Mouse (Mus musculus) intestine, embryonic 14.5 days (tissue): ENCODE measurements at regions not wholly inside any gene's neighbourhood (a gene's known extent, or its start where the extent isn't known, plus 50 kb on each side); places are given as distances from the start of the nearest gene placed in this dataset.

ENCODE experiments used
- ATAC-seq: fragments of 200-750 bp; cut with Nextera tagmentation; replicated peaks from 2 replicates; pipeline ENCODE4 v1.8.0; 2017; ENCODE audit warnings: low read depth, moderate number of reproducible peaks, moderate TSS enrichment, moderate library complexity; ENCODE audit not compliant: low FRiP score, low TSS enrichment
- DNase-seq: peaks from one replicate; pipeline ENCODE4 v3.0.0-alpha.2; 2018; ENCODE audit warnings: low spot score
- H3K27ac ChIP-seq: fragments of 300-500 bp; sonication (generic); 2 replicates; pipeline ENCODE4 v1.5.1; 2014; ENCODE audit warnings: low read depth, mild to moderate bottlenecking, control low read depth
- H3K27me3 ChIP-seq: fragments of 300-500 bp; sonication (generic); replicated peaks from 2 replicates; pipeline ENCODE4 v1.6.1; 2014; ENCODE audit warnings: low read length, control low read depth; ENCODE audit not compliant: control insufficient read depth, insufficient read depth
- H3K36me3 ChIP-seq: fragments of 300-500 bp; sonication (generic); 2 replicates; pipeline ENCODE4 v1.6.1; 2014; ENCODE audit warnings: low read length, control low read depth; ENCODE audit not compliant: control insufficient read depth, insufficient read depth
- H3K4me1 ChIP-seq: fragments of 300-500 bp; sonication (generic); replicated peaks from 2 replicates; pipeline ENCODE4 v1.6.1; 2014; ENCODE audit warnings: low read length, control low read depth, mixed read lengths; ENCODE audit not compliant: control insufficient read depth, insufficient read depth
- H3K4me2 ChIP-seq: fragments of 300-500 bp; sonication (generic); 2 replicates; pipeline ENCODE4 v1.6.1; 2014; ENCODE audit warnings: low read length
- H3K4me3 ChIP-seq: fragments of 300-500 bp; sonication (generic); 2 replicates; pipeline ENCODE4 v1.5.1; 2014; ENCODE audit warnings: low read depth, low read length, control low read depth, mixed read lengths
- H3K9ac ChIP-seq: fragments of 300-500 bp; sonication (generic); 2 replicates; pipeline ENCODE4 v1.6.1; 2014; ENCODE audit warnings: mild to moderate bottlenecking, low read length
- H3K9me3 ChIP-seq: fragments of 300-500 bp; sonication (generic); 2 replicates; pipeline ENCODE4 v1.6.1; 2016; ENCODE audit warnings: low read length, control low read depth; ENCODE audit not compliant: control insufficient read depth
- WGBS: fragments of 180-500 bp; shearing (Covaris S2); extraction: QIAGEN DNeasy Blood & Tissue Kit; methylation state at CpG from one replicate; pipeline ENCODE4 v1.1.7; 2014; 5-methylcytosine and 5-hydroxymethylcytosine counted together

GRCm38 (mm10) chr5:51397528-51397927 is 170.0 kb downstream of the Ppargc1a start:
- 72% methylated on average over 5 of the region's 5 CpGs for WGBS
- H3K36me3 ChIP-seq, result no peaks in the 10 kb centered on the region
- ATAC-seq, result no peak
- H3K4me3 ChIP-seq, result no peak overlapping the region
- H3K27ac ChIP-seq, result no peak overlapping the region
- no peak overlapping the region for H3K9ac ChIP-seq
- no peaks in the 10 kb centered on the region for H3K4me1 ChIP-seq
- H3K27me3 ChIP-seq, result no peaks in the 10 kb centered on the region
- DNase-seq, result no peak
- H3K9me3 ChIP-seq, result no peaks in the 10 kb centered on the region
- no peak overlapping the region for H3K4me2 ChIP-seq

- H3K9me3 ChIP-seq, result no peaks in the 10 kb centered on the region
- ATAC-seq (no peak), DNase-seq (no peak)
- H3K9ac ChIP-seq, result no peak overlapping the region
- no peaks in the 10 kb centered on the region for H3K27me3 ChIP-seq
- H3K4me2 ChIP-seq, result no peak overlapping the region
- H3K36me3 ChIP-seq, result no peaks in the 10 kb centered on the region
- no peak overlapping the region for H3K4me3 ChIP-seq
- H3K27ac ChIP-seq, result no peak overlapping the region
- 83% methylated on average over 8 of the region's 8 CpGs for WGBS
- H3K4me1 ChIP-seq, result no peaks in the 10 kb centered on the region
Measured at GRCm38 (mm10) chr5:51391319-51391718, 176.2 kb downstream of the Ppargc1a start.

GRCm38 (mm10) chr5:51387751-51388150 is 179.8 kb downstream of the Ppargc1a start:
- 66% methylated on average over 2 of the region's 2 CpGs for WGBS
- no peaks in the 10 kb centered on the region for H3K36me3 ChIP-seq
- no peaks in the 10 kb centered on the region for H3K4me1 ChIP-seq
- no peak overlapping the region for H3K4me3 ChIP-seq
- H3K27me3 ChIP-seq, result no peaks in the 10 kb centered on the region
- ATAC-seq, result no peak
- DNase-seq, result no peak
- H3K9me3 ChIP-seq, result no peaks in the 10 kb centered on the region
- H3K9ac ChIP-seq, result no peak overlapping the region
- no peak overlapping the region for H3K27ac ChIP-seq
- no peak overlapping the region for H3K4me2 ChIP-seq

- WGBS, result 81% methylated on average over 3 of the region's 3 CpGs
Measured at GRCm38 (mm10) chr5:51386409-51386808, 181.1 kb downstream of the Ppargc1a start.

GRCm38 (mm10) chr5:51384278-51384677 is 183.2 kb downstream of the Ppargc1a start:
- ATAC-seq (no peak), DNase-seq (no peak)
- Histone ChIP-seq H3K27me3 (no peaks in the 10 kb centered on the region), H3K36me3 (no peaks in the 10 kb centered on the region), H3K4me1 (no peaks in the 10 kb centered on the region), H3K27ac (no peak overlapping the region), H3K9ac (no peak overlapping the region), H3K9me3 (no peaks in the 10 kb centered on the region), H3K4me3 (no peak overlapping the region), H3K4me2 (no peak overlapping the region)
- 87% methylated on average over 6 of the region's 6 CpGs for WGBS

More at GRCm38 (mm10) chr5:51386409-51386808, 181.1 kb downstream of the Ppargc1a start:
- no peaks in the 10 kb centered on the region for H3K4me1 ChIP-seq
- H3K4me3 ChIP-seq, result no peak overlapping the region
- ATAC-seq (no peak), DNase-seq (no peak)
- H3K27me3 ChIP-seq, result no peaks in the 10 kb centered on the region
- H3K9ac ChIP-seq, result no peak overlapping the region
- H3K27ac ChIP-seq, result no peak overlapping the region
- no peaks in the 10 kb centered on the region for H3K9me3 ChIP-seq
- H3K4me2 ChIP-seq, result no peak overlapping the region
- H3K36me3 ChIP-seq, result no peaks in the 10 kb centered on the region

DNA sequence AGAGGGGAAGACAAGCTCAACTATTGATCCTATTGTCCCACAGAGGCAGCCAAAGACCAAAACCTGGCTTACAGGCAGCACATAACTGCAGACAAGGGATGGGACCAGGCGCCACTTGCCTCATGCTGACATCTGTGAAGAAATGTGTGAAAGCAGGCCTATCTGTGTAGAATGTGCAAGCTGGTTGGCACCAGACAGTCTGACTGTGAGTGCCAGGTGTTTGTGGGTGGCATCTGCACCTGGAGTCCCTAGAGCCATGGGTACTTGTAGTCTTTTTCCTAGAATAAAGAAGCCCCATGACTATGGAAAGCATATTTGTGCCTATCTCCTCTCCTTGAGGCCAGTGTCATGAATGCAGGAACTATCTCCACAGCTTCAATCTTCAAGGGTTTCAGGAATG is 208.4 kb downstream of the Ppargc1a start:
- WGBS, result 96% methylated on average over 1 of the region's 1 CpGs
- Histone ChIP-seq H3K4me1 (no peaks in the 10 kb centered on the region), H3K27ac (no peak overlapping the region), H3K4me3 (no peak overlapping the region), H3K36me3 (no peaks in the 10 kb centered on the region), H3K27me3 (no peaks in the 10 kb centered on the region), H3K4me2 (no peak overlapping the region), H3K9ac (no peak overlapping the region), H3K9me3 (no peaks in the 10 kb centered on the region)
- ATAC-seq, result no peak
- no peak for DNase-seq

DNA sequence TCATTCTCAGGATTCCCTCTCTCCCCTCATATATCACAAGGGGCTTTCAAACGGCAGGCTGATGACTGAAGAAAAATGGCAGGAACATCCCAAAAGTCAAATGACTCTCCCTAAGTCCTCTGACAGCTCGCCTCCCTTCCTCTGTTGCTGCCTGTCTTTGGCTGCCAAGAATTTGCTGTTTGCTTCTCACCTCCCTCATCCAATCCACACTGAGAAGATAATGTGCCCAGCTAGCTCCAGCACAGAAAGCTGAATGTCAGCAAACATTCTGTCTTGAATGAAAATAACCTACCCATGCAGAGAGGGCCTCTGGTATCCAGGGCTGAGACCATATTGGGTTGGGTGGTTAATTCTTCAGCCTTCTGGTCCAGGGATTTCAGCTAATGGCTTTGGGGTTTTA is 219.3 kb downstream of the Ppargc1a start:
- no peaks in the 10 kb centered on the region for H3K36me3 ChIP-seq
- no peaks in the 10 kb centered on the region for H3K27me3 ChIP-seq
- no peaks in the 10 kb centered on the region for H3K9me3 ChIP-seq
- DNase-seq, result no peak
- ATAC-seq, result no peak
- H3K4me2 ChIP-seq, result no peak overlapping the region
- H3K4me1 ChIP-seq, result no peaks in the 10 kb centered on the region
- no peak overlapping the region for H3K9ac ChIP-seq
- no peak overlapping the region for H3K27ac ChIP-seq
- H3K4me3 ChIP-seq, result no peak overlapping the region
- WGBS, result 52% methylated on average over 2 of the region's 2 CpGs

DNA sequence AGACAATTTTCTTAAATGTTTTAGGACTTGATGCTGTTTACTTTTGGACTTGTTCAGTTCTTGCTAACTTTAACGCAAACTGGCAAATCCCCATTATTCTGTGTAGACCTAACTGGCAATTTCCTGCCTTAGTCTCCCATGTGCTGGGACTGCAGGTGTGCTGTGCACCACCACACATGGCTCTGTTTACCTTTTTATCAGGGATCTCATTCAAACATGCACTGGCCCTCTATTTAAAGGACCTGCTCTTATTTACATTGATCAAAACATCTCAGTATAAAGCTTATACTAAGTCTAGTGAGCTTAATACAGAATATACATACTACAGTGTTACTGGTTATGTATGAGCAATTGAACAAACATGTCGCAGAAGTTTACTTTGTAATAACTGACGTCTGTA is 238.4 kb downstream of the Ppargc1a start:
- H3K27me3 ChIP-seq, result no peaks in the 10 kb centered on the region
- no peak for DNase-seq
- H3K9me3 ChIP-seq, result no peaks in the 10 kb centered on the region
- no peak for ATAC-seq
- no peaks in the 10 kb centered on the region for H3K36me3 ChIP-seq
- no peak overlapping the region for H3K4me2 ChIP-seq
- H3K27ac ChIP-seq, result no peak overlapping the region
- H3K4me1 ChIP-seq, result no peaks in the 10 kb centered on the region
- no peak overlapping the region for H3K4me3 ChIP-seq
- H3K9ac ChIP-seq, result no peak overlapping the region
- 53% methylated on average over 3 of the region's 3 CpGs for WGBS

- no peak overlapping the region for H3K4me2 ChIP-seq
- H3K27ac ChIP-seq, result no peak overlapping the region
- no peak overlapping the region for H3K9ac ChIP-seq
- no peak overlapping the region for H3K4me3 ChIP-seq
- DNase-seq, result no peak
- WGBS, result 80% methylated on average over 1 of the region's 1 CpGs
- no peak for ATAC-seq
- H3K4me1 ChIP-seq, result no peaks in the 10 kb centered on the region
- H3K9me3 ChIP-seq, result no peaks in the 10 kb centered on the region
- no peaks in the 10 kb centered on the region for H3K27me3 ChIP-seq
- H3K36me3 ChIP-seq, result no peaks in the 10 kb centered on the region
Measured at GRCm38 (mm10) chr5:51289191-51289590, 278.3 kb downstream of the Ppargc1a start.
